Mouse (Mus musculus) c-Kit-negative CD71-positive TER-119-positive erythroid progenitor cells, embryonic 14.5 days (primary cell): ENCODE data around the gene Arhgap15.

ENCODE experiments used
- DNase-seq: peaks from one replicate; pipeline ENCODE4 v3.0.0-alpha.2; 2013; ENCODE audit warnings: low read depth, low spot score

The Arhgap15 gene

DNA sequence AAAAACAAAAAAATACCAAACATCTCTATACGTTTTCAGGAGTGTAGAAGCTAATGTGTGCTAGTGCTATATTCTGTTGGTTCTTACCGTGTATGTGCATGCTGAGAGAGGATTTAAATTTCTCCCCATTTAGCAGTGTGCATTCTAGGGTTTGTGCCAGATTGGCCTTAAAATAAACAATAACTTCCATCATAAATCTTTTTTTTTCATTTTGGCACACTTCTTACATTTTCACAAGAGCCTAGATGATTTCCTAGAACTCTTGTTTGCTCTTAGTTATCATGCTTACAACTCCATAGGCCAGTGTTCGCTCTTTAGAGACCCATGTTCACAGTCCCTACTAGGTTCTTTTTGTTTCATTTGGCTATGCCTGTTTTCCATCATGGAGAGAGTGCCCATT lies 362.7 kb downstream of the Arhgap15 start:
- DNase-seq = no peak

GRCm38 (mm10) chr2:44112990-44113798 lies 364.6 kb downstream of the Arhgap15 start:
- DNase-seq = no peak

- DNase-seq = no peak
Measured at GRCm38 (mm10) chr2:44114296-44114695, 365.7 kb downstream of the Arhgap15 start.

GRCm38 (mm10) chr2:44121162-44121561 lies 372.5 kb downstream of the Arhgap15 start:
- no peak for DNase-seq

- DNase-seq = no peak
Measured at GRCm38 (mm10) chr2:44123246-44123645, 374.6 kb downstream of the Arhgap15 start.

DNA sequence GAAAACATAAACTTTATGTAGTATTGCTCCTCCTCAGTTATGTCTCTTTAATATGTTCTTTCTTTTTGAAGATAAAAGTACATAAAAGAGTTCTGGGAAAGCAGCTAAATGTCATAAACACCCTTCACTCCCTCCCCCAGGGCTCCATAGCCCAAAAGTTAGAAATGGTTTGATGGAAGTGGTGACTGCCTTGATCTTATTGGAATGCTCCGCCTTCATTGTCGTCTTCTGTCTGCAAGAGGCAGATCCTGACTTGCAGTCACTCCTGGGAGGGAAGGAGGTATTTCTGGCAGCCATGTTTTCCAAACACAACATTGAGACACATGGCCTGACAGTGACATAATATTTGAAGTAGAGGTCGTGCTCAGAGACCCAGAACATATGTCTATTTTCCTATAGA lies 375.5 kb downstream of the Arhgap15 start:
- no peak for DNase-seq

DNA sequence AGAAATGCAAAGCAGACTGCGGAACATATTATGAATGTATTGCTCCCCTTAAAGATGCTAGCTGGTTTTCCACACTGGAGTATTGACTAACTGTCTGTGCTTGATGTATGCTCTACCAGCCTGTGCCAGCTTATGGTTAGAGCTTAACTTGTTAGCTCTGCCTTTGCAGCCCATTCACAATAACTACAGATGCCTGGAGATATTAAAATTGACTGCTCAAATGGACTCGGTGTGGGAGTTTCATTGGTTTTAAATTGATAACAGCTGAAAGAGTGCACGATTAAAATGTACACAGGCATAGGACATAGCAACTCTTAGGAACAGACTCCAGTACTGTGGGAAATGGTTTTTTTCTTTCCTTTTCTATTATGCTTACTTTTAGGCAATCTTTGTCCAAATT lies 376.1 kb downstream of the Arhgap15 start:
- DNase-seq = no peak

DNA sequence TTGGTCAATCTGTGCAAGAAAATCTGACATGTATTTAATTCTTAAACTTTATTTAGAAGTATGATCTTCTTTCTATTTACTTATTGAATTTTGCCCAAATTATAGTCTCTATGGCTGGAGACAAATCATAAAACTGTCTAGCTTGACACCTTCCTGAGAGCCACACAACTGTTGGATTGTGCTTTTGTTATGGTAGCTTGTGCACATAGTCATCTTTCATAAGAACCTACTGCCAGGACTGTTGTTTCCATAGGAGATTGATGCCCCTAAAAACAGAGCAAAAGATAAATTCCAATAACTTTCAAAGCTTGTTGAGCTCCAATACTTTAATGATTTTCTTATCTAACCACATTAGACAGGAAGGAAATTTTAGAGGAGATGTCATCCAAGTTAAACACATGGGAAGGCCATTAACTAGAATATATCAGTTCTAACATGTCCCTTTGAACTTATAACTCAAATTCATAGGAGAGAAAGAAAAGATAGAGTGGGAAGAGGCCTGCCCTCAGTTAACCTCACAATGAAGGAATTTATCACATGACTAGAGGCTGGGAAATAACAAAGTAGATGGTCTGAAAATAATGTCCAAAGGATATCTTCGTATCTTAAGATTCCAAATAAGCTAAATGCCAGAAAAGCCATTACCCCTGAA lies 377.5 kb downstream of the Arhgap15 start:
- no peak for DNase-seq

- no peak for DNase-seq
Measured at GRCm38 (mm10) chr2:44129533-44129932, 380.9 kb downstream of the Arhgap15 start.

GRCm38 (mm10) chr2:44131271-44131670 lies 382.6 kb downstream of the Arhgap15 start:
- no peak for DNase-seq

- DNase-seq = no peak
Measured at GRCm38 (mm10) chr2:44134796-44135195, 386.2 kb downstream of the Arhgap15 start.

DNA sequence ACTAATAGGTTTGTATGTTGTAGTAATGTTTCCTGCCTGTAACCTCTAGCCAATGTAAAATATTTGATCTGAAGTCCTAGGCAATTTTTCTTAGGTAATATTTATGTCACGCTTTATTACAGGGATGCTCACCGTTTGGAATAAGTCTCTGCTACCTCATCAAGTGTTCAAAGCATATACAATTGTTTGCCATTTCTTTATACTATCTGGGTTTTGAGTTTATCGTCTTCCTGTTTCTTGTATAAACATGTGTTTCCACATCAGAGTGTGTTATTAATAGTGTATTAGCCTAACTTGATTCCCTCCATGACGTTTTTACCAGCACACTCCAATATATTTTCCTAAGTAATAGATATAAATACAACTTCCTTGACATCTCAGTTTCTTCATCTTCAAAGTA lies 391.8 kb downstream of the Arhgap15 start:
- DNase-seq = no peak

GRCm38 (mm10) chr2:44142152-44142551 lies 393.5 kb downstream of the Arhgap15 start:
- DNase-seq = no peak

- DNase-seq = no peak
Measured at GRCm38 (mm10) chr2:44142611-44143010, 394.0 kb downstream of the Arhgap15 start.

DNA sequence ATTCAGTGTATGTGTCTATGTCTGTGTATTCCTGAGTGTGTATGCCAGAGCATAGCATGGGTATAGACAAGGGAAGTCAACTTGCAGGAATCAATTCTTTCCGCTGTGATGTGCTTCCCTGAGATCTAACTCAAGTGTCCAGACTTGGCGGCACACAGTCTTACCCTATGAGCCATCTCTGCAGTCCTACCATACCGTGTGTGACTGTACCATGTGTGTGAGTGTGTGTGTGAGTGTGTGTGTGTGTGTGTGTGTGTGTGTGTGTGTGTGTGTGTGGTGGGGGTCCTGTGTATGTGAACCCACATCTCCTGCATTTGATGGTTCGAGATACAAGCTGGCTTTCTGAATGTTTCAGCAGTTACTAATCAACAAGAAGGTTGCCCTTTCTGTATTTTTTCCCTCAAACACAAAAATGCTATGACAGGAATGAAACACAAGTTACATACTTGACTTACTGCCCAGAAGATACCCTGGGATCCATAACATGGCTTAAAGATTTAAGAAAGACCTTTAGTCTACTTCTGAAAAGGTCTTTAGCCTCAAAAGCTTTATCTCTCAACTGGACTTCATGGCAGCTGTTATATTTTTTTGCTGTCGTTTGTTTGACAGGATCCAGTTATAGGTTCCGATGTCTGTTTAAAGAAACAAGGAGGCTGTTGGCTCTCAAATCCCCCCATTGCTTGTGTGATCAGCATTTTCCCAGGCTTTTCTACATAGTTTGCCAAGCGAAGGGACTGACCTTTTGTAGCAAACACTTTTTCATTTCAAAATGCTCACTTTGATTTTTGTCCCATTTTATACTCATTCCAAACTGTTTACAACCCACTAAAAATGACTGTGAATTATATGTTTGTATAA lies 397.7 kb downstream of the Arhgap15 start:
- DNase-seq = no peak

DNA sequence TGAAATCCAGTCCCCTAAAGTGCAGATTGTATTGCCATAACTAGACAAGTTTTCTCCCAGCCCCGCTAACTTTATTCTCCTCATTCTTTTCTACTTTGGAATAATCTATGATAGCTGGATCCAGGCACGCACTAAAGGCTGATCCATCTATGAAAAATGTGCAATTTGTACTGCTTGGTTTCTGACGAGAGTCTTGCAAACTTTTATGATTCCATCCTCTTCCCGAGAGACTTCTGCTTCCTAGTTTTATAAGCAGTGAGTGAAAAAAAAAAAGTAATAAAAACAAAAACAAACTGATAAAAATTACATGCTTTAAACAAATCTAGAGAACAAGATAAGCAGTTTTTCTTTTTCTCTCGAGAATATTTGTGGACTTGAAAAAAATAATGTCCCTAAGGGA lies 398.9 kb downstream of the Arhgap15 start:
- no peak for DNase-seq

DNA sequence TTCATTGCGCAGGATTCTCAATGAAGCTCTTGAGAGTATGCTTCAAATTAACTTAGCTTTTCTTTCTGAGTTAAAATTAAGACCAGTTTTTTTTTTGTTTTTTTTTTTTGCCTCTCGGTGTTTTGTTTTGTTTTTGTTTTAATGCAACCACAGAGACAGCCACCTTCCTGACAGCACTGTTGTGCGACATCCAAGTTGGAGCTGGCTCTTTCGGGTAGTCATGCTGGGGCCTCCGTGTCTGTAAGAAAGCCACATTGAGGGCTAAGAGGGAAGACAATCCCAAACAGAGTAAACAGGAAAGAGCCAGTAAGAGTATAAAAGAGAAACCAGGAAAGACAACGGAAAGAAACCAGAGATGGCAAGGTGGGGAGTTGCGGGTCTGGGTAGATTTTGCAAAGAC lies 399.3 kb downstream of the Arhgap15 start:
- no peak for DNase-seq

GRCm38 (mm10) chr2:44148550-44149100 lies 400.0 kb downstream of the Arhgap15 start:
- no peak for DNase-seq

- DNase-seq = no peak
Measured at GRCm38 (mm10) chr2:44152301-44152700, 403.7 kb downstream of the Arhgap15 start.

GRCm38 (mm10) chr2:44160358-44160757 lies 411.7 kb downstream of the Arhgap15 start:
- no peak for DNase-seq

GRCm38 (mm10) chr2:44165789-44166188 lies 417.2 kb downstream of the Arhgap15 start:
- DNase-seq = no peak

GRCm38 (mm10) chr2:44166716-44167115 lies 418.1 kb downstream of the Arhgap15 start:
- DNase-seq = no peak
